Mouse (Mus musculus) adrenal gland, adult 2 months (tissue): Measurements from ENCODE around the gene Taf5l. TPM values are rescaled to one million over a fixed set of nuclear protein-coding genes. Genes with fewer than 3 reads are reported as not detected.
"Not testable (repeated sequence)": the region's sequence is repeated elsewhere in the genome, so short reads cannot be mapped to it uniquely, and the experiment has no call there.

Experiments used
- DNase-seq: peaks from one replicate; pipeline ENCODE4 v3.0.0; 2021
- long read RNA-seq: library from polyadenylated mRNA; stranded (forward); transcript quantifications from one replicate; pipeline ENCODE4 v2.0.0, GENCODE M21; 2021
- polyA plus RNA-seq: library from polyadenylated mRNA; depleted of rRNA; stranded (reverse); fragments of >200 nt; gene quantifications from 2 replicates; pipeline ENCODE4 v1.2.3, GENCODE M21; 2012; rRNA removed
- total RNA-seq, 2 experiments: library from RNA; stranded (reverse); gene quantifications; 2 replicates each; pipeline ENCODE4 v1.2.3; 2021

Taf5l gene
- total RNA-seq: 10 to 100 TPM; 21.3 to 24.1 TPM
- 18.7 and 22.7 TPM in 2 replicates for polyA plus RNA-seq
- long read RNA-seq, transcript Taf5l-202 (5 exons, 2,973 nt): major isoform, 14 of 22 reads
- long read RNA-seq, partial matches to known transcripts: 1 of 22 reads
- long read RNA-seq, other reads (novel, unspliced or antisense): 4 of 22 reads

GRCm38 (mm10) chr8:124021237-124022227 lies at the start of gene Taf5l, which contains the start of gene Urb2:
Gene Taf5l (minus strand): TSS chr8:124021397.
Gene Urb2 (plus strand): TSS chr8:124021508.
- peak; percentile 98 for DNase-seq

GRCm38 (mm10) chr8:124070363-124071324 lies 49.4 kb upstream of the Taf5l start:
- no peak for DNase-seq

GRCm38 (mm10) chr8:124067059-124067750 lies 46.0 kb upstream of the Taf5l start:
- no peak for DNase-seq

GRCm38 (mm10) chr8:124066325-124067058 lies 45.3 kb upstream of the Taf5l start:
- no peak for DNase-seq

- no peak for DNase-seq
Observed at GRCm38 (mm10) chr8:124056832-124057655, 35.8 kb upstream of the Taf5l start.

GRCm38 (mm10) chr8:124052568-124052967 lies 31.4 kb upstream of the Taf5l start:
- DNase-seq: no peak

- DNase-seq: peak; percentile 69
Observed at GRCm38 (mm10) chr8:124052110-124052509, 30.9 kb upstream of the Taf5l start.

- no peak for DNase-seq
Observed at GRCm38 (mm10) chr8:124045856-124046255, 24.7 kb upstream of the Taf5l start.

GRCm38 (mm10) chr8:124044931-124045330 lies 23.7 kb upstream of the Taf5l start:
- DNase-seq: no peak

- no peak for DNase-seq
Observed at GRCm38 (mm10) chr8:124044421-124044820, 23.2 kb upstream of the Taf5l start.

- no peak for DNase-seq
Observed at GRCm38 (mm10) chr8:124042201-124042600, 21.0 kb upstream of the Taf5l start.

- no peak for DNase-seq
Observed at GRCm38 (mm10) chr8:124039351-124039750, 18.2 kb upstream of the Taf5l start.

GRCm38 (mm10) chr8:124038121-124038520 lies 16.9 kb upstream of the Taf5l start:
- DNase-seq: no peak

GRCm38 (mm10) chr8:124033400-124033799 lies 12.2 kb upstream of the Taf5l start:
- no peak for DNase-seq

GRCm38 (mm10) chr8:124027831-124028230 lies 6.6 kb upstream of the Taf5l start:
- no peak for DNase-seq

- DNase-seq: not testable (repeated sequence)
Observed at GRCm38 (mm10) chr8:124026265-124026664, 5.1 kb upstream of the Taf5l start.

GRCm38 (mm10) chr8:124020439-124021236 lies 559 bp downstream of the Taf5l start:
- no peak for DNase-seq

- peak; percentile 42 for DNase-seq
Observed at GRCm38 (mm10) chr8:124019782-124020181, 1.4 kb downstream of the Taf5l start.

GRCm38 (mm10) chr8:124014751-124015150 lies 6.4 kb downstream of the Taf5l start:
- no peak for DNase-seq
